Mouse (Mus musculus): ENCODE data around the gene Mgat5b.

The Mgat5b gene

DNA sequence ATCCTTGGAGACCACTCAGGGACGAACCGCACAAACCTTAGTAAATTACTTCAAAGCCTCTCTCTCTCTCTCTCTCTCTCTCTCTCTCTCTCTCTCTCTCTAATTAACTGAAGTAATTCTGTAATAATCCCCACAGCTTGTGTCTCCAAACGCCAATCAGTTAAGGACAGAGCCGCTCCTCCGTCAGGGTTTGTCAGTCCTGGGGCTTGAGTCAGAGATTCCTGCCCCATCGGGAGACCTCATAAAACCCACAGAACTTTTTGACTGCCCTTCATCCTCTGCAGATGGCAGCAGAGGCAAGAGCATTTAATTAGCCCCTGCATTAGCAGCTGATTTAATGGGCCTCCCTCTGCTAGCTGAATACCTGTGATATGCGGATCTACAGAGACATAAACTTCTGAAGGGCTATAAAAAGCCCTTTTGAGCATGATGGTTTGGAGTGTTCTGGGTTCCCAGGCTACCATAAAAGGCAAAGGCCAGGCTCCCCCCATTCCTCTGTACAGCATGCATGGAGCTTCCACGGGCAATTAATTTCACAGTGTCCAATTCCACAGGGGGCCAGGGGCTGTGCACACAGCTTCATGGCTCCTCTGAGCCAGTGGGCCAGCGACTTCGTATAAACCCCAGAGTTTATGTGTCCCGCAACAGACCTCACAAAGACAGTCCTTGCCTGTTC lies 117.1 kb downstream of the Mgat5b start:
- DNase-seq = no peak
